Mouse (Mus musculus): ENCODE results near the gene Fbxw7. TPM values are rescaled to one million over a fixed set of nuclear protein-coding genes. Genes with fewer than 3 reads are reported as not detected.

The Fbxw7 gene
- total and polyA plus RNA-seq, 3 experiments, result 28.5 to 31.3 (median 29.8) TPM

DNA sequence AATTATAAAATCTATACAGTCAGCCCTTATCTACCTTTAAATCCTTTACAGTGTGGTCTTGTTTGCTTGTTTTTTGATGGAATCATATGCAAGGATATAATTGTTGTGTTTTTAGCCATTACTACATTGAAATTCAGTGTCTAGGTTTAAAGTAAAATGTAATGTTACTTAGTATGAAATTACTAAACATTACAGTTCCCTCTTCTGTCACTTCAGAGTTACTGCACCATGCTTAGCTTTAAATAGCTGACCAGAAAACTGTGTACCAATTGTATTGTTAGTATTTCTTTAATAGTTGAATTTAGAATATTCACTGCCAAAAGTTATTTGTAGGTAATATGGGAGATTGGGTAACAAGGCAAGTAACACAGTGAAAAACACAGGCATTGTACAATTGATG lies 55.1 kb downstream of the Fbxw7 start:
- H3K27ac ChIP-seq (ENCODE audit: insufficient read depth, low read depth), result no peak overlapping the region
- no peak for DNase-seq (ENCODE audit: extremely low read depth)
- dilution Hi-C loops (cut with MboI; ENCODE audit: extremely low pct_ligation_motif_present, extremely low pct_unique_long_range_greater_than_20kb, low sequenced_read_pairs), result no loop called here

DNA sequence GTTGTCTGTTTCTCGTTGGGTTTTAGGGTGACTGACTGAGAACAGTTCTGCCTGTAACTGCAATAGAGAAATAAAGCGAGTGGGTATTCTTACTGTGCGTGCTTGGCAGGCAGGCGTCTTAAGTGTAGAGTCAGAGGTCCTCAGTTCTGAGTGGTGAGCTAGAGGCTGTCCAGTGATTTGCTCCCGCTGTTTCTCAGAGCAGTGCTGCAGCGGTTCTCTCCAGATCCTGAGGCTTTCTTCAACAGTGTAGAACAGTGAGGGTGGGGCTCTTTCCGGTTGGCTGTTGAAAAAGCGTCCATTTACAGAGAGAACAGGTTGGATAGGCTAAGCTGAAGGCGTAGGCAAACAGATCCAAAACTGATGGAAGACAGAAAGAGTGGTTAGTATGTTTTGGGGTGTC lies 60.2 kb downstream of the Fbxw7 start:
- H3K4me3 ChIP-seq (replicated peaks in 1 of 3; ENCODE audit: low read depth in 2 of 3, low read length in 2 of 3, poor library complexity in 1 of 3), result no peak overlapping the region
- no peaks in the 10 kb centered on the region for H3K27me3 ChIP-seq (replicated peaks)
- no peaks in the 10 kb centered on the region for H3K9me3 ChIP-seq (replicated peaks; ENCODE audit: low read length)
- no peak overlapping the region for H3K4me2 ChIP-seq (ENCODE audit: insufficient read depth, low read depth, poor library complexity, severe bottlenecking)
- no peak for DNase-seq (ENCODE audit: extremely low read depth)
- H3K9ac ChIP-seq (ENCODE audit: insufficient read depth, low read depth), result no peak overlapping the region
- H3K36me3 ChIP-seq (replicated peaks in 1 of 2; ENCODE audit: control insufficient read depth in 1 of 2, insufficient read depth in 1 of 2, low read length in 1 of 2), result peaks cover 0 to 57% of the 10 kb centered on the region in 2 experiments
- H3K4me1 ChIP-seq (ENCODE audit: control insufficient read depth in 1 of 2, insufficient read depth in 2 of 2), result no peaks in the 10 kb centered on the region
- H3K79me2 ChIP-seq (replicated peaks; ENCODE audit: control insufficient read depth, extremely low read depth, insufficient read depth, poor library complexity, severe bottlenecking), result no peaks in the 10 kb centered on the region
- H3K27ac ChIP-seq (ENCODE audit: insufficient read depth, low read depth), result no peak overlapping the region
- in situ Hi-C loops (cut with MboI; ENCODE audit: low pct_ligation_motif_present, low pct_unique_long_range_greater_than_20kb, low sequenced_read_pairs), result loop anchor here (25.0 kb wide), 1 partner anchor 538 kb away; no protein-coding TSS in a partner anchor
- TF ChIP-seq CHD2 (IDR thresholded peaks at IDR 0.05; ENCODE audit: low read length), result no peak
- TF ChIP-seq BHLHE40 (IDR thresholded peaks at IDR 0.05; ENCODE audit: low read depth, low read length), result no peak
- no peak for TF ChIP-seq JUND (conservative IDR thresholded peaks at IDR 0.05; ENCODE audit: low read depth, low read length)
- TF ChIP-seq SMC3 (IDR thresholded peaks at IDR 0.05; ENCODE audit: low read depth, low read length), result no peak
- TF ChIP-seq JUN (IDR thresholded peaks at IDR 0.05; ENCODE audit: insufficient read depth, low read depth, low read length), result no peak
- no peak for TF ChIP-seq ZMIZ1 (IDR thresholded peaks at IDR 0.05; ENCODE audit: low read depth, low read length)
- no peak for TF ChIP-seq SIN3A (IDR thresholded peaks at IDR 0.05; ENCODE audit: low read length)
- no peak for TF ChIP-seq E2F4 (IDR thresholded peaks at IDR 0.05; ENCODE audit: insufficient replicate concordance, low read depth, low read length)
- no peak for TF ChIP-seq USF2 (conservative IDR thresholded peaks at IDR 0.05; ENCODE audit: low read depth, low read length)
- no peak for TF ChIP-seq MAZ (IDR thresholded peaks at IDR 0.05; ENCODE audit: low read depth, low read length)
- no peak for TF ChIP-seq MXI1 (IDR thresholded peaks at IDR 0.05; ENCODE audit: low read depth, low read length)
- dilution Hi-C loops (cut with MboI; ENCODE audit: extremely low pct_ligation_motif_present, extremely low pct_unique_long_range_greater_than_20kb, low sequenced_read_pairs), result no loop called here

More for the DNA sequence above, 55.1 kb downstream of the Fbxw7 start:
- Histone ChIP-seq H3K4me2 (ENCODE audit: insufficient read depth, low read depth, poor library complexity, severe bottlenecking) (no peak overlapping the region), H3K4me1 (ENCODE audit: control insufficient read depth in 1 of 2, insufficient read depth in 2 of 2) (peaks cover 0 to 31% of the 10 kb centered on the region in 2 experiments; a peak in 2 of 4 replicates), H3K9me3 (replicated peaks; ENCODE audit: low read length) (no peaks in the 10 kb centered on the region), H3K9ac (ENCODE audit: insufficient read depth, low read depth) (no peak overlapping the region), H3K27me3 (replicated peaks) (no peaks in the 10 kb centered on the region), H3K4me3 (replicated peaks in 1 of 3; ENCODE audit: low read depth in 2 of 3, low read length in 2 of 3, poor library complexity in 1 of 3) (no peak overlapping the region), H3K79me2 (replicated peaks; ENCODE audit: control insufficient read depth, extremely low read depth, insufficient read depth, poor library complexity, severe bottlenecking) (no peaks in the 10 kb centered on the region), H3K36me3 (replicated peaks in 1 of 2; ENCODE audit: control insufficient read depth in 1 of 2, insufficient read depth in 1 of 2, low read length in 1 of 2) (peaks cover 4 to 48% of the 10 kb centered on the region in 2 experiments)
- TF ChIP-seq SMC3 (IDR thresholded peaks at IDR 0.05; ENCODE audit: low read depth, low read length) (peak; percentile 47), SIN3A (IDR thresholded peaks at IDR 0.05; ENCODE audit: low read length) (no peak), MAX (IDR thresholded peaks at IDR 0.05; ENCODE audit: low read length) (no peak), MEF2A (IDR thresholded peaks at IDR 0.05; ENCODE audit: borderline replicate concordance, low read depth, low read length) (no peak), RAD21 (IDR thresholded peaks at IDR 0.05; ENCODE audit: low read depth, low read length) (peak; percentile 53), CTCF (conservative IDR thresholded peaks at IDR 0.05 in 1 of 2, IDR thresholded peaks at IDR 0.05 in 1 of 2; ENCODE audit: low read depth in 2 of 2, low read length in 2 of 2) (peak in 1 of 2 experiments; percentile 49; a peak in 2 of 4 replicates)
- in situ Hi-C loops (cut with MboI; ENCODE audit: low pct_ligation_motif_present, low pct_unique_long_range_greater_than_20kb, low sequenced_read_pairs), result no loop called here

Data from CH12.LX (cell line).